ENCODE assay signal across 25 mouse cellular contexts in genomic region chr13:58283466-58283865, GRCm38 (mm10). TPM values are rescaled to one million over a fixed set of nuclear protein-coding genes. Genes with fewer than 3 reads are reported as not detected.
A peak's percentile ranks its signal among the peaks of the same experiment; 100 is the strongest.
DNase-seq lines count a peak whose midpoint lies in the region; ATAC-seq lines count a peak whose summit lies in the region.
"Had no signal": no experiment of that assay in that cellular context is flagged by ENCODE, and none has a peak within 500 bp of the region (broad histone marks: within the 10 kb centered on the region; RNA-seq: fewer than 3 reads in every experiment).

No protein-coding gene starts in this region.

- no peak for ATAC-seq in kidney, embryonic 14.5 days (ENCODE audit: low FRiP score, low TSS enrichment)
- no peak for ATAC-seq in kidney, embryonic 16.5 days (ENCODE audit: low FRiP score, low TSS enrichment)
- ATAC-seq in cerebellum, adult (ENCODE audit: insufficient number of reproducible peaks, low FRiP score, low TSS enrichment): no peak
- ATAC-seq: activated CD4-positive, CD25-positive, alpha-beta regulatory T cell, adult 4 months; CD4-positive, CD25-positive, alpha-beta regulatory T cell, adult 4 months; forebrain, embryonic 14.5 days; forebrain, postnatal 0 days; hindbrain, embryonic 16.5 days had no signal

- H3K9ac ChIP-seq in kidney, embryonic 14.5 days (ENCODE audit: low read depth, low read length): no peak overlapping the region
- H3K9ac ChIP-seq in kidney, embryonic 16.5 days (replicated peaks; ENCODE audit: low read length): no peak overlapping the region
- H3K9ac ChIP-seq: embryonic facial prominence, embryonic 12.5 days; embryonic facial prominence, embryonic 15.5 days; forebrain, postnatal 0 days; hindbrain, embryonic 12.5 days had no signal

- peak; percentile 57 to 77 for DNase-seq in kidney, adult 8-10 months
- DNase-seq in kidney, postnatal 14 days: peak; percentile 54
- peak; percentile 32 for DNase-seq in adipocyte (ENCODE audit: low spot score)
- DNase-seq in kidney, postnatal 36 days: peak; percentile 34 to 81
- DNase-seq: adrenal gland, postnatal 10 days; adrenal gland, postnatal 36 days; cerebellum, adult 11 months; cerebellum, adult 2 months; cerebellum, adult 9-11 months; cerebellum, postnatal 25 days; forebrain, postnatal 0 days; gastrocnemius, adult 2 months; gastrocnemius, postnatal 14 days; heart, adult 11 months had no signal

- H3K4me1 ChIP-seq in kidney, embryonic 14.5 days (ENCODE audit: control insufficient read depth, insufficient read depth, low read length): no peaks in the 10 kb centered on the region
- H3K4me1 ChIP-seq in kidney, embryonic 16.5 days (ENCODE audit: insufficient read depth, low read length): no peaks in the 10 kb centered on the region
- H3K4me1 ChIP-seq: embryonic facial prominence, embryonic 12.5 days; embryonic facial prominence, embryonic 15.5 days; hindbrain, embryonic 12.5 days had no signal

- H3K4me2 ChIP-seq in kidney, embryonic 14.5 days (replicated peaks; ENCODE audit: low read depth, low read length): no peak overlapping the region
- H3K4me2 ChIP-seq in kidney, embryonic 16.5 days (replicated peaks; ENCODE audit: low read depth, low read length): no peak overlapping the region
- H3K4me2 ChIP-seq: embryonic facial prominence, embryonic 12.5 days; embryonic facial prominence, embryonic 15.5 days; heart, embryonic 11.5 days; hindbrain, embryonic 12.5 days had no signal

- no peaks in the 10 kb centered on the region for H3K36me3 ChIP-seq in kidney, embryonic 14.5 days (ENCODE audit: control insufficient read depth, insufficient read depth, low read length)
- H3K36me3 ChIP-seq in kidney, embryonic 16.5 days (ENCODE audit: insufficient read depth, low read length): no peaks in the 10 kb centered on the region
- H3K36me3 ChIP-seq: embryonic facial prominence, embryonic 12.5 days; embryonic facial prominence, embryonic 15.5 days; hindbrain, embryonic 12.5 days had no signal

- WGBS in kidney, embryonic 14.5 days: 50% methylated on average over 4 of the region's 4 CpGs
- 52% methylated on average over 4 of the region's 4 CpGs for WGBS in kidney, embryonic 16.5 days

- no peaks in the 10 kb centered on the region for H3K9me3 ChIP-seq in kidney, embryonic 14.5 days (ENCODE audit: control insufficient read depth, low read length)
- no peaks in the 10 kb centered on the region for H3K9me3 ChIP-seq in kidney, embryonic 16.5 days (ENCODE audit: low read length)
- H3K9me3 ChIP-seq: embryonic facial prominence, embryonic 12.5 days; embryonic facial prominence, embryonic 15.5 days; hindbrain, embryonic 12.5 days had no signal

- no peak overlapping the region for H3K4me3 ChIP-seq in kidney, embryonic 14.5 days (ENCODE audit: low read length)
- no peak overlapping the region for H3K4me3 ChIP-seq in kidney, embryonic 16.5 days (ENCODE audit: low read length)
- H3K4me3 ChIP-seq: embryonic facial prominence, embryonic 12.5 days; embryonic facial prominence, embryonic 15.5 days; gastrocnemius, adult 2 months; hindbrain, embryonic 12.5 days had no signal

- no peaks in the 10 kb centered on the region for H3K27me3 ChIP-seq in kidney, embryonic 14.5 days (ENCODE audit: control insufficient read depth, insufficient read depth, low read length)
- no peaks in the 10 kb centered on the region for H3K27me3 ChIP-seq in kidney, embryonic 16.5 days (ENCODE audit: insufficient read depth, low read length)
- H3K27me3 ChIP-seq: embryonic facial prominence, embryonic 12.5 days; embryonic facial prominence, embryonic 15.5 days; hindbrain, embryonic 12.5 days had no signal

- no peak overlapping the region for H3K27ac ChIP-seq in kidney, embryonic 14.5 days (ENCODE audit: low read depth, low read length)
- H3K27ac ChIP-seq in kidney, embryonic 16.5 days (ENCODE audit: low read length): no peak overlapping the region
- H3K27ac ChIP-seq: embryonic facial prominence, embryonic 12.5 days; embryonic facial prominence, embryonic 15.5 days; gastrocnemius, adult 2 months; hindbrain, embryonic 12.5 days had no signal

RNA-seq across cellular contexts. Expression of gene Gkap1, which starts 8.0 kb away (rescaled TPM):
- 26.9 and 33.7 TPM in 2 replicates for polyA plus RNA-seq in kidney, embryonic 14.5 days (2014; fragmentation: Nextera tagmentation; extraction: Ambion mirVana)
- 22.5 and 25.8 TPM in 2 replicates for polyA plus RNA-seq in kidney, embryonic 16.5 days (2015; fragmentation: Nextera tagmentation; extraction: Ambion mirVana)
